Mouse (Mus musculus): Measurements from ENCODE around the gene Macrod2. TPM values are rescaled to one million over a fixed set of nuclear protein-coding genes. Genes with fewer than 3 reads are reported as not detected.

Macrod2 gene
- polyA plus RNA-seq, 1 experiment from 2014 or later, result 59.2 TPM

GRCm38 (mm10) chr2:142335103-142335999 lies 1940.2 kb downstream of the Macrod2 start:
- no peak overlapping the region for H3K4me3 ChIP-seq
- no peaks in the 10 kb centered on the region for H3K9me3 ChIP-seq (replicated peaks)
- H3K9ac ChIP-seq, result no peak overlapping the region
- H3K4me1 ChIP-seq, result peaks cover 11% of the 10 kb centered on the region
- peak overlapping the region; percentile 38 for H3K4me2 ChIP-seq (replicated peaks)
- no peaks in the 10 kb centered on the region for H3K27me3 ChIP-seq
- peak overlapping the region; percentile 78 for H3K27ac ChIP-seq
- 25% methylated on average over 10 of the region's 10 CpGs for WGBS
- no peaks in the 10 kb centered on the region for H3K36me3 ChIP-seq
- ATAC-seq (ENCODE audit: low FRiP score), result peak; percentile 55

GRCm38 (mm10) chr2:142344021-142344420 lies 1948.9 kb downstream of the Macrod2 start:
- 54% methylated on average over 1 of the region's 2 CpGs for WGBS
- H3K9me3 ChIP-seq (replicated peaks), result no peaks in the 10 kb centered on the region

GRCm38 (mm10) chr2:142344758-142345157 lies 1949.6 kb downstream of the Macrod2 start:
- ATAC-seq (ENCODE audit: low FRiP score), result no peak
- WGBS, result 83% methylated on average over 2 of the region's 2 CpGs
- no peak overlapping the region for H3K4me3 ChIP-seq

More at GRCm38 (mm10) chr2:142344021-142344420, 1948.9 kb downstream of the Macrod2 start:
- ATAC-seq (ENCODE audit: low FRiP score), result no peak
- no peak overlapping the region for H3K27ac ChIP-seq
- H3K27me3 ChIP-seq, result no peaks in the 10 kb centered on the region
- no peaks in the 10 kb centered on the region for H3K36me3 ChIP-seq
- H3K4me3 ChIP-seq, result no peak overlapping the region
- no peak overlapping the region for H3K9ac ChIP-seq
- H3K4me1 ChIP-seq, result no peaks in the 10 kb centered on the region
- no peak overlapping the region for H3K4me2 ChIP-seq (replicated peaks)

GRCm38 (mm10) chr2:142349805-142350204 lies 1954.7 kb downstream of the Macrod2 start:
- no peak overlapping the region for H3K4me2 ChIP-seq (replicated peaks)
- no peak overlapping the region for H3K4me3 ChIP-seq
- H3K27me3 ChIP-seq, result no peaks in the 10 kb centered on the region
- H3K27ac ChIP-seq, result no peak overlapping the region
- ATAC-seq (ENCODE audit: low FRiP score), result no peak
- H3K36me3 ChIP-seq, result no peaks in the 10 kb centered on the region
- H3K4me1 ChIP-seq, result no peaks in the 10 kb centered on the region
- H3K9ac ChIP-seq, result no peak overlapping the region
- H3K9me3 ChIP-seq (replicated peaks), result no peaks in the 10 kb centered on the region

More at GRCm38 (mm10) chr2:142344758-142345157, 1949.6 kb downstream of the Macrod2 start:
- Histone ChIP-seq H3K4me2 (replicated peaks) (no peak overlapping the region), H3K36me3 (no peaks in the 10 kb centered on the region), H3K27ac (no peak overlapping the region), H3K27me3 (no peaks in the 10 kb centered on the region), H3K9me3 (replicated peaks) (no peaks in the 10 kb centered on the region), H3K9ac (no peak overlapping the region), H3K4me1 (no peaks in the 10 kb centered on the region)

- Histone ChIP-seq H3K4me3 (no peak overlapping the region), H3K36me3 (no peaks in the 10 kb centered on the region), H3K4me1 (peaks cover 4% of the 10 kb centered on the region; the same call in 1 of the 2 replicates), H3K9ac (no peak overlapping the region), H3K9me3 (replicated peaks) (no peaks in the 10 kb centered on the region), H3K4me2 (replicated peaks) (no peak overlapping the region), H3K27ac (no peak overlapping the region), H3K27me3 (no peaks in the 10 kb centered on the region)
- 2% methylated on average over 5 of the region's 5 CpGs for WGBS
- peak; percentile 84 for ATAC-seq (ENCODE audit: low FRiP score)
Measured at GRCm38 (mm10) chr2:142362888-142363287, 1967.8 kb downstream of the Macrod2 start.

- Histone ChIP-seq H3K27ac (no peak overlapping the region), H3K9ac (no peak overlapping the region), H3K4me2 (replicated peaks) (no peak overlapping the region), H3K4me3 (no peak overlapping the region), H3K36me3 (no peaks in the 10 kb centered on the region), H3K9me3 (replicated peaks) (no peaks in the 10 kb centered on the region), H3K4me1 (no peaks in the 10 kb centered on the region), H3K27me3 (no peaks in the 10 kb centered on the region)
- 29% methylated on average over 3 of the region's 3 CpGs for WGBS
- no peak for ATAC-seq (ENCODE audit: low FRiP score)
Measured at GRCm38 (mm10) chr2:142373978-142374377, 1978.9 kb downstream of the Macrod2 start.

- Histone ChIP-seq H3K4me2 (replicated peaks) (no peak overlapping the region), H3K4me3 (no peak overlapping the region), H3K27me3 (no peaks in the 10 kb centered on the region), H3K27ac (no peak overlapping the region), H3K9me3 (replicated peaks) (no peaks in the 10 kb centered on the region), H3K36me3 (no peaks in the 10 kb centered on the region), H3K4me1 (no peaks in the 10 kb centered on the region), H3K9ac (no peak overlapping the region)
- 85% methylated on average over 2 of the region's 2 CpGs for WGBS
- no peak for ATAC-seq (ENCODE audit: low FRiP score)
Measured at GRCm38 (mm10) chr2:142380563-142380962, 1985.5 kb downstream of the Macrod2 start.

GRCm38 (mm10) chr2:142381081-142381579 lies 1986.0 kb downstream of the Macrod2 start:
- Histone ChIP-seq H3K4me2 (replicated peaks) (no peak overlapping the region), H3K4me3 (no peak overlapping the region), H3K27me3 (no peaks in the 10 kb centered on the region), H3K36me3 (no peaks in the 10 kb centered on the region), H3K9ac (no peak overlapping the region), H3K4me1 (no peaks in the 10 kb centered on the region), H3K27ac (no peak overlapping the region), H3K9me3 (replicated peaks) (no peaks in the 10 kb centered on the region)
- WGBS, result 92% methylated on average over 2 of the region's 2 CpGs
- ATAC-seq (ENCODE audit: low FRiP score), result no peak

- Histone ChIP-seq H3K27me3 (no peaks in the 10 kb centered on the region), H3K36me3 (no peaks in the 10 kb centered on the region), H3K9me3 (replicated peaks) (no peaks in the 10 kb centered on the region), H3K27ac (no peak overlapping the region), H3K4me1 (no peaks in the 10 kb centered on the region), H3K4me3 (no peak overlapping the region), H3K4me2 (replicated peaks) (no peak overlapping the region), H3K9ac (no peak overlapping the region)
- no peak for ATAC-seq (ENCODE audit: low FRiP score)
Measured at GRCm38 (mm10) chr2:142393546-142393945, 1998.4 kb downstream of the Macrod2 start.

- no peak for ATAC-seq (ENCODE audit: low FRiP score)
Measured at GRCm38 (mm10) chr2:142399490-142399889, 2004.4 kb downstream of the Macrod2 start.

GRCm38 (mm10) chr2:142400781-142401180 lies 2005.7 kb downstream of the Macrod2 start:
- ATAC-seq (ENCODE audit: low FRiP score), result no peak
- H3K9me3 ChIP-seq (replicated peaks), result no peaks in the 10 kb centered on the region
- no peaks in the 10 kb centered on the region for H3K36me3 ChIP-seq
- no peak overlapping the region for H3K27ac ChIP-seq
- H3K4me3 ChIP-seq, result no peak overlapping the region
- 93% methylated on average over 4 of the region's 4 CpGs for WGBS
- H3K4me1 ChIP-seq, result peaks cover 8% of the 10 kb centered on the region; the same call in 1 of the 2 replicates
- H3K9ac ChIP-seq, result no peak overlapping the region
- no peaks in the 10 kb centered on the region for H3K27me3 ChIP-seq
- H3K4me2 ChIP-seq (replicated peaks), result no peak overlapping the region

More at GRCm38 (mm10) chr2:142399490-142399889, 2004.4 kb downstream of the Macrod2 start:
- Histone ChIP-seq H3K36me3 (no peaks in the 10 kb centered on the region), H3K27me3 (no peaks in the 10 kb centered on the region), H3K4me3 (no peak overlapping the region), H3K4me2 (replicated peaks) (no peak overlapping the region), H3K9ac (no peak overlapping the region), H3K4me1 (peaks cover 8% of the 10 kb centered on the region; the same call in 1 of the 2 replicates), H3K9me3 (replicated peaks) (no peaks in the 10 kb centered on the region), H3K27ac (no peak overlapping the region)
- 44% methylated on average over 1 of the region's 1 CpGs for WGBS

GRCm38 (mm10) chr2:142401359-142401758 lies 2006.2 kb downstream of the Macrod2 start:
- ATAC-seq (ENCODE audit: low FRiP score), result no peak
- H3K4me2 ChIP-seq (replicated peaks), result no peak overlapping the region
- no peak overlapping the region for H3K9ac ChIP-seq
- H3K27ac ChIP-seq, result no peak overlapping the region
- no peaks in the 10 kb centered on the region for H3K36me3 ChIP-seq
- H3K4me1 ChIP-seq, result peaks cover 8% of the 10 kb centered on the region; the same call in 1 of the 2 replicates
- H3K4me3 ChIP-seq, result no peak overlapping the region
- no peaks in the 10 kb centered on the region for H3K27me3 ChIP-seq
- 86% methylated on average over 3 of the region's 3 CpGs for WGBS
- H3K9me3 ChIP-seq (replicated peaks), result no peaks in the 10 kb centered on the region
